Mouse (Mus musculus): ENCODE data around the gene Wdr83. TPM values are rescaled to one million over a fixed set of nuclear protein-coding genes. Genes with fewer than 3 reads are reported as not detected.

Gene Wdr83
- polyA plus RNA-seq, 1 experiment from 2014 or later, result 63.4 TPM

DNA sequence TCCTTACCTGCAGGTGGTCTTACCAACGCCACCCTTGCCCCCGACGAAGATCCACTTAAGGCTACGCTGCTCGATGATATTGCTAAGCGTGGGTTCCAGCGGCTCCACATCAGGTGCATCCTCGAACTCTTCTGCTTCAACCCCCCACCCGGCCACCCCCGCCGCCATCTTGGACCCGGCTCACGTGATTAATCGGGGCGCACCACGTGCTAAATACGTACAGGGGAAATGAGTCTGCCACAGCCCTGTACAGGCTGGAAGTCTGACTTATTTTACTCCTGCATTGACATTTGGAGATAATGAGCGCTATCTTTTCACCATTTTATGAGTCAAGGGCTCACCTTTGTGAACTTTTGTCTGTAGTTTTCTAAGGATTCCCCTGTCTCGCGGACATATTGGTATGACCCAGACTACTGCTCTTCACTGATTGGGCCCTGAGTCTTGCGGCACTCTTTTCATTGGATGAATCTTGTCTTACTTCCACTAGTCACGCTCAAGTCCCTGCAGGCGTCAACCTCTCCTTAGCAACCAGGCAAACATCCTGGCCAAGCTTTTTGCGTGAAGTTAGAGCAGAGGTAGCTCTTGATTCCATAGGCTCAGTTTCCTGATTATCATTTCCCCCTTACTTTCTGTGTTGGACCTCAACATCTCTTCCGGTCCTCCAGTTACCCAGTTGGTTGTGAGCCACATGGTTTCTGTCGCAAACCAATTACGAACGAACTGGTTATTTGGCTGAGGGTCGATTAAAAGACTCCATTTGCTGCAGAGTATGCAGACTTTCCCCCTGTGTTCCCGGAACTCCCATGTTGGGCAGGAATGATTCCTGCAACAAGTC is 55.8 kb downstream of the Wdr83 start, which contains the start of gene Asna1:
Gene Asna1, minus strand, starts transcription at position 184 of the 835 bp plus-strand sequence.
- Histone ChIP-seq H3K4me1 (replicated peaks) (peaks cover 45% of the 10 kb centered on the region), H3K27me3 (ENCODE audit: insufficient read depth, poor library complexity, severe bottlenecking) (no peaks in the 10 kb centered on the region), H3K27ac (peak within 1 kb of the TSS; percentile 99), H3K36me3 (peaks cover 54% of the 10 kb centered on the region), H3K4me3 (peak within 1 kb of the TSS; percentile 99), H3K9me3 (no peaks in the 10 kb centered on the region)
- 7% methylated on average over 30 of the region's 30 CpGs for WGBS
- DNase-seq (ENCODE audit: low spot score), result peak; percentile 87

Other genes with a start within 250 kb of the Wdr83 start
- 43.7 and 45.8 TPM in 2 replicates for gene Gadd45gip1, start 249.8 kb downstream of the Wdr83 start, polyA plus RNA-seq (2016; fragmentation: Nextera tagmentation; extraction: Ambion mirVana)
- gene Rad23a, start 240.6 kb downstream of the Wdr83 start, polyA plus RNA-seq (2016; fragmentation: Nextera tagmentation; extraction: Ambion mirVana), result 115 TPM in 2 replicates
- gene Calr, start 234.4 kb downstream of the Wdr83 start, polyA plus RNA-seq (2016; fragmentation: Nextera tagmentation; extraction: Ambion mirVana), result 783 and 812 TPM in 2 replicates
- 129 and 134 TPM in 2 replicates for gene Farsa, start 224.3 kb downstream of the Wdr83 start, polyA plus RNA-seq (2016; fragmentation: Nextera tagmentation; extraction: Ambion mirVana)
- gene Syce2, start 209.2 kb downstream of the Wdr83 start, polyA plus RNA-seq (2016; fragmentation: Nextera tagmentation; extraction: Ambion mirVana), result 61.5 and 67.1 TPM in 2 replicates
- gene Gcdh, start 187.4 kb downstream of the Wdr83 start, polyA plus RNA-seq (2016; fragmentation: Nextera tagmentation; extraction: Ambion mirVana), result 35.5 and 43.4 TPM in 2 replicates
- 18.2 and 21.5 TPM in 2 replicates for gene Klf1, start 179.4 kb downstream of the Wdr83 start, polyA plus RNA-seq (2016; fragmentation: Nextera tagmentation; extraction: Ambion mirVana)
- gene Dnase2a, start 172.7 kb downstream of the Wdr83 start, polyA plus RNA-seq (2016; fragmentation: Nextera tagmentation; extraction: Ambion mirVana), result 5.8 and 6.6 TPM in 2 replicates
- 5.0 and 12.7 TPM in 2 replicates for gene Mast1, start 143.9 kb downstream of the Wdr83 start, polyA plus RNA-seq (2016; fragmentation: Nextera tagmentation; extraction: Ambion mirVana)
- gene Rtbdn, start 134.3 kb downstream of the Wdr83 start, polyA plus RNA-seq (2016; fragmentation: Nextera tagmentation; extraction: Ambion mirVana), result 0.55 and 0.88 TPM in 2 replicates
- gene Gm49661, start 111.9 kb downstream of the Wdr83 start, polyA plus RNA-seq (2016; fragmentation: Nextera tagmentation; extraction: Ambion mirVana), result not detected in 2 replicates
- gene Prdx2, start 111.7 kb downstream of the Wdr83 start, polyA plus RNA-seq (2016; fragmentation: Nextera tagmentation; extraction: Ambion mirVana), result 1,241 and 1,456 TPM in 2 replicates
- 137 and 146 TPM in 2 replicates for gene Rnaseh2a, start 111.5 kb downstream of the Wdr83 start, polyA plus RNA-seq (2016; fragmentation: Nextera tagmentation; extraction: Ambion mirVana)
- 6.5 and 8.7 TPM in 2 replicates for gene Junb, start 102.6 kb downstream of the Wdr83 start, polyA plus RNA-seq (2016; fragmentation: Nextera tagmentation; extraction: Ambion mirVana)
- 14.5 and 16.8 TPM in 2 replicates for gene Hook2, start 90.7 kb downstream of the Wdr83 start, polyA plus RNA-seq (2016; fragmentation: Nextera tagmentation; extraction: Ambion mirVana)
- not detected in 2 replicates for gene Best2, start 66.8 kb downstream of the Wdr83 start, polyA plus RNA-seq (2016; fragmentation: Nextera tagmentation; extraction: Ambion mirVana)
- 162 and 176 TPM in 2 replicates for gene Asna1, start 56.0 kb downstream of the Wdr83 start, polyA plus RNA-seq (2016; fragmentation: Nextera tagmentation; extraction: Ambion mirVana)
- gene Trir, start 54.5 kb downstream of the Wdr83 start, polyA plus RNA-seq (2016; fragmentation: Nextera tagmentation; extraction: Ambion mirVana), result 149 and 164 TPM in 2 replicates
- 27.4 and 28.4 TPM in 2 replicates for gene Tnpo2, start 44.4 kb downstream of the Wdr83 start, polyA plus RNA-seq (2016; fragmentation: Nextera tagmentation; extraction: Ambion mirVana)
- 28.0 and 33.4 TPM in 2 replicates for gene Fbxw9, start 21.3 kb downstream of the Wdr83 start, polyA plus RNA-seq (2016; fragmentation: Nextera tagmentation; extraction: Ambion mirVana)
- gene Gm5741, start 13.3 kb downstream of the Wdr83 start, polyA plus RNA-seq (2016; fragmentation: Nextera tagmentation; extraction: Ambion mirVana), result 0.86 and 1.0 TPM in 2 replicates
- 73.7 and 75.2 TPM in 2 replicates for gene Dhps, start 9.5 kb downstream of the Wdr83 start, polyA plus RNA-seq (2016; fragmentation: Nextera tagmentation; extraction: Ambion mirVana)
- 134 and 136 TPM in 2 replicates for gene Wdr83os, start 566 bp downstream of the Wdr83 start, polyA plus RNA-seq (2016; fragmentation: Nextera tagmentation; extraction: Ambion mirVana)
- 19.8 and 23.1 TPM in 2 replicates for gene Man2b1, start 2.0 kb upstream of the Wdr83 start, polyA plus RNA-seq (2016; fragmentation: Nextera tagmentation; extraction: Ambion mirVana)
- gene Zfp791, start 41.8 kb upstream of the Wdr83 start, polyA plus RNA-seq (2016; fragmentation: Nextera tagmentation; extraction: Ambion mirVana), result 0.81 and 1.7 TPM in 2 replicates
- not detected in 2 replicates for gene Cks1brt, start 70.6 kb upstream of the Wdr83 start, polyA plus RNA-seq (2016; fragmentation: Nextera tagmentation; extraction: Ambion mirVana)
- gene Olfr371, start 144.7 kb upstream of the Wdr83 start, polyA plus RNA-seq (2016; fragmentation: Nextera tagmentation; extraction: Ambion mirVana), result not detected in 2 replicates
- 127 and 145 TPM in 2 replicates for gene Orc6, start 218.3 kb upstream of the Wdr83 start, polyA plus RNA-seq (2016; fragmentation: Nextera tagmentation; extraction: Ambion mirVana)
- gene Vps35, start 218.5 kb upstream of the Wdr83 start, polyA plus RNA-seq (2016; fragmentation: Nextera tagmentation; extraction: Ambion mirVana), result 147 and 153 TPM in 2 replicates